Mouse (Mus musculus): Measurements from ENCODE around the gene Smyd5.

DNA sequence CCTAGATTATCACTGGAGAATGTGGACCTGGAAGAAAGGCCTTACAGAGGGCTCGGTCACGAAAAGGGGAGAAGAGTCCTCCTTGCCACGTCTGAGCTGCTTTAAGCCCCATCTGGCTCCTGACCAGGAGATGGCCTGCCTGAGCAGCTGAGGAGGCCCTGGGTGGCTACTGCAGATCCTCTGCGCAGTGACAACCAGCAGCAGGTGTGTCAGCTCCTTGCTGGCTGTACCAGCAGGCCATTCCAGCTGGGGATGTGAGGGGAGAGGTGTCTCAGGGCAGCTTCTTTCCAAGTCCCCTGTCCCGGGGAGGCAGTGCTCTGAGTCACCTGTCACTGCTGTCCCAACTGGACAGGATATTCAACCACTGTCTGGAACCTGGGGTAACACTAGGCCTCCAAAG, 40.8 kb downstream of the Smyd5 start:
- TF ChIP-seq CTCF (IDR thresholded peaks at IDR 0.05; ENCODE audit: low read depth): no peak
- TF ChIP-seq EP300 (optimal IDR thresholded peaks at IDR 0.05): no peak

Data from stomach, postnatal 0 days (tissue).